Mouse (Mus musculus) liver, embryonic 11.5 days (tissue): ENCODE measurements around the gene Ttc30b. TPM values are rescaled to one million over a fixed set of nuclear protein-coding genes. Genes with fewer than 3 reads are reported as not detected.
"Not testable (repeated sequence)": the region's sequence is repeated elsewhere in the genome, so short reads cannot be mapped to it uniquely, and the experiment has no call there.

Experiments used
- ATAC-seq: fragments of 200-750 bp; cut with Nextera tagmentation; replicated peaks from 2 replicates; pipeline ENCODE4 v1.8.0; 2017; ENCODE audit warnings: moderate number of reproducible peaks, mild to moderate bottlenecking, moderate TSS enrichment, moderate library complexity; ENCODE audit not compliant: low FRiP score
- DNase-seq: peaks from one replicate; pipeline ENCODE4 v3.0.0-alpha.2; 2017; ENCODE audit warnings: low spot score
- H3K27ac ChIP-seq: fragments of 300-500 bp; sonication (generic); 2 replicates; pipeline ENCODE4 v1.5.1; 2014; ENCODE audit warnings: mild to moderate bottlenecking, low read depth, low read length, control low read depth
- H3K27me3 ChIP-seq: fragments of 300-500 bp; sonication (generic); replicated peaks from 2 replicates; pipeline ENCODE4 v1.6.1; 2014; ENCODE audit warnings: low read length, mixed read lengths; ENCODE audit not compliant: control insufficient read depth, insufficient read depth
- H3K36me3 ChIP-seq: fragments of 300-500 bp; sonication (generic); 2 replicates; pipeline ENCODE4 v1.6.1; 2014; ENCODE audit warnings: mild to moderate bottlenecking, low read length, moderate library complexity, mixed read lengths; ENCODE audit not compliant: control insufficient read depth, insufficient read depth
- H3K4me1 ChIP-seq: fragments of 300-500 bp; sonication (generic); replicated peaks from 2 replicates; pipeline ENCODE4 v1.6.1; 2014; ENCODE audit warnings: low read length, mixed read lengths; ENCODE audit not compliant: control insufficient read depth, insufficient read depth
- H3K4me2 ChIP-seq: fragments of 300-500 bp; sonication (generic); 2 replicates; pipeline ENCODE4 v1.6.1; 2014; ENCODE audit warnings: mild to moderate bottlenecking, control low read depth, moderate library complexity
- H3K4me3 ChIP-seq: fragments of 300-500 bp; sonication (generic); 2 replicates; pipeline ENCODE4 v1.5.1; 2014; ENCODE audit warnings: low read depth, low read length, control low read depth
- H3K9ac ChIP-seq: fragments of 300-500 bp; sonication (generic); 2 replicates; pipeline ENCODE4 v1.6.1; 2014; ENCODE audit warnings: low read depth, low read length, control low read depth
- H3K9me3 ChIP-seq: fragments of 300-500 bp; sonication (generic); 2 replicates; pipeline ENCODE4 v1.6.1; 2016; ENCODE audit warnings: low read length, inconsistent platforms, mixed read lengths; ENCODE audit not compliant: control insufficient read depth
- WGBS: fragments of 180-500 bp; shearing (Covaris S2); extraction: QIAGEN DNeasy Blood & Tissue Kit; methylation state at CpG from one replicate; pipeline ENCODE4 v1.1.7; 2014; 5-methylcytosine and 5-hydroxymethylcytosine counted together
- polyA plus RNA-seq: library from polyadenylated mRNA; unstranded; fragments of >200 nt; fragmentation: Nextera tagmentation; extraction: Ambion mirVana; gene quantifications from 2 replicates; pipeline ENCODE4 v1.2.1, GENCODE M21; 2014

Gene Ttc30b
- polyA plus RNA-seq, 1 experiment from 2014 or later, result 2.1 TPM

- not testable (repeated sequence) for H3K4me3 ChIP-seq, H3K4me1 ChIP-seq, H3K36me3 ChIP-seq, H3K27ac ChIP-seq, H3K27me3 ChIP-seq, H3K9me3 ChIP-seq, ATAC-seq, H3K9ac ChIP-seq, H3K4me2 ChIP-seq, DNase-seq
- 22% methylated on average over 18 of the region's 24 CpGs for WGBS
Measured at GRCm38 (mm10) chr2:75977752-75978368, 39.5 kb upstream of the Ttc30b start, which contains the start of gene Ttc30a2. Gene Ttc30a2 (minus strand): TSS chr2:75978170.

GRCm38 (mm10) chr2:75976070-75976469, 37.7 kb upstream of the Ttc30b start:
- not testable (repeated sequence) for H3K9me3 ChIP-seq, ATAC-seq, H3K36me3 ChIP-seq, H3K4me3 ChIP-seq, H3K27me3 ChIP-seq, H3K9ac ChIP-seq, H3K4me2 ChIP-seq, H3K27ac ChIP-seq, DNase-seq, H3K4me1 ChIP-seq
- WGBS, result 85% methylated on average over 2 of the region's 2 CpGs

GRCm38 (mm10) chr2:75974131-75974530, 35.7 kb upstream of the Ttc30b start:
- no peak for ATAC-seq
- Histone ChIP-seq H3K27ac (no peak overlapping the region), H3K4me1 (no peaks in the 10 kb centered on the region), H3K4me2 (no peak overlapping the region), H3K9ac (no peak overlapping the region), H3K4me3 (no peak overlapping the region), H3K36me3 (no peaks in the 10 kb centered on the region), H3K9me3 (no peaks in the 10 kb centered on the region), H3K27me3 (no peaks in the 10 kb centered on the region)
- DNase-seq, result no peak
- 67% methylated on average over 9 of the region's 9 CpGs for WGBS

GRCm38 (mm10) chr2:75964972-75965371, 26.6 kb upstream of the Ttc30b start:
- ATAC-seq (no peak), DNase-seq (no peak)
- 0 out of 2 replicates have a peak, but pooled peaks cover 2% of the 10 kb centered on the region for H3K27me3 ChIP-seq
- peak overlapping the region; percentile 21 for H3K4me3 ChIP-seq
- H3K9ac ChIP-seq, result no peak overlapping the region
- WGBS, result 15% methylated on average over 5 of the region's 5 CpGs
- H3K27ac ChIP-seq, result no peak overlapping the region
- peak overlapping the region; percentile 75 for H3K4me2 ChIP-seq
- H3K4me1 ChIP-seq, result peaks cover 8% of the 10 kb centered on the region
- H3K36me3 ChIP-seq, result no peaks in the 10 kb centered on the region
- no peaks in the 10 kb centered on the region for H3K9me3 ChIP-seq

- H3K27ac ChIP-seq, result no peak overlapping the region
- no peaks in the 10 kb centered on the region for H3K36me3 ChIP-seq
- H3K9ac ChIP-seq, result no peak overlapping the region
- H3K4me1 ChIP-seq, result peaks cover 9% of the 10 kb centered on the region
- 11% methylated on average over 14 of the region's 14 CpGs for WGBS
- peak overlapping the region; percentile 75 for H3K4me2 ChIP-seq
- ATAC-seq (peak; percentile 47), DNase-seq (peak; percentile 58)
- H3K4me3 ChIP-seq, result peak overlapping the region; percentile 21
- H3K27me3 ChIP-seq, result 0 out of 2 replicates have a peak, but pooled peaks cover 2% of the 10 kb centered on the region
- H3K9me3 ChIP-seq, result no peaks in the 10 kb centered on the region
Measured at GRCm38 (mm10) chr2:75964512-75964911, 26.1 kb upstream of the Ttc30b start.

GRCm38 (mm10) chr2:75964051-75964450, 25.7 kb upstream of the Ttc30b start:
- Histone ChIP-seq H3K4me1 (peaks cover 9% of the 10 kb centered on the region), H3K36me3 (no peaks in the 10 kb centered on the region), H3K4me3 (peak overlapping the region; percentile 21), H3K27ac (no peak overlapping the region), H3K27me3 (0 out of 2 replicates have a peak, but pooled peaks cover 2% of the 10 kb centered on the region), H3K9me3 (no peaks in the 10 kb centered on the region), H3K4me2 (peak overlapping the region; percentile 75), H3K9ac (no peak overlapping the region)
- WGBS, result 61% methylated on average over 5 of the region's 5 CpGs
- no peak for ATAC-seq
- DNase-seq, result no peak

- no peaks in the 10 kb centered on the region for H3K36me3 ChIP-seq
- H3K27me3 ChIP-seq, result 0 out of 2 replicates have a peak, but pooled peaks cover 2% of the 10 kb centered on the region
- no peak for ATAC-seq
- WGBS, result 76% methylated on average over 10 of the region's 10 CpGs
- no peak overlapping the region for H3K9ac ChIP-seq
- H3K4me1 ChIP-seq, result peaks cover 9% of the 10 kb centered on the region
- H3K27ac ChIP-seq, result no peak overlapping the region
- no peaks in the 10 kb centered on the region for H3K9me3 ChIP-seq
- H3K4me3 ChIP-seq, result no peak overlapping the region
- no peak for DNase-seq
- H3K4me2 ChIP-seq, result no peak overlapping the region
Measured at GRCm38 (mm10) chr2:75963211-75963840, 24.9 kb upstream of the Ttc30b start.

GRCm38 (mm10) chr2:75960366-75961330, 22.3 kb upstream of the Ttc30b start:
- Histone ChIP-seq H3K9me3 (no peaks in the 10 kb centered on the region), H3K4me3 (no peak overlapping the region), H3K9ac (no peak overlapping the region), H3K27me3 (0 out of 2 replicates have a peak, but pooled peaks cover 2% of the 10 kb centered on the region), H3K36me3 (no peaks in the 10 kb centered on the region), H3K4me1 (peaks cover 9% of the 10 kb centered on the region), H3K27ac (peak overlapping the region; percentile 53; the same call in 1 of the 2 replicates), H3K4me2 (peak overlapping the region; percentile 39; the same call in 1 of the 2 replicates)
- ATAC-seq (no peak), DNase-seq (no peak)
- WGBS, result 52% methylated on average over 15 of the region's 15 CpGs
